Mouse (Mus musculus): Measurements from ENCODE around the gene Pim3.
"Not testable (repeated sequence)": the region's sequence is repeated elsewhere in the genome, so short reads cannot be mapped to it uniquely, and the experiment has no call there.

The Pim3 gene

DNA sequence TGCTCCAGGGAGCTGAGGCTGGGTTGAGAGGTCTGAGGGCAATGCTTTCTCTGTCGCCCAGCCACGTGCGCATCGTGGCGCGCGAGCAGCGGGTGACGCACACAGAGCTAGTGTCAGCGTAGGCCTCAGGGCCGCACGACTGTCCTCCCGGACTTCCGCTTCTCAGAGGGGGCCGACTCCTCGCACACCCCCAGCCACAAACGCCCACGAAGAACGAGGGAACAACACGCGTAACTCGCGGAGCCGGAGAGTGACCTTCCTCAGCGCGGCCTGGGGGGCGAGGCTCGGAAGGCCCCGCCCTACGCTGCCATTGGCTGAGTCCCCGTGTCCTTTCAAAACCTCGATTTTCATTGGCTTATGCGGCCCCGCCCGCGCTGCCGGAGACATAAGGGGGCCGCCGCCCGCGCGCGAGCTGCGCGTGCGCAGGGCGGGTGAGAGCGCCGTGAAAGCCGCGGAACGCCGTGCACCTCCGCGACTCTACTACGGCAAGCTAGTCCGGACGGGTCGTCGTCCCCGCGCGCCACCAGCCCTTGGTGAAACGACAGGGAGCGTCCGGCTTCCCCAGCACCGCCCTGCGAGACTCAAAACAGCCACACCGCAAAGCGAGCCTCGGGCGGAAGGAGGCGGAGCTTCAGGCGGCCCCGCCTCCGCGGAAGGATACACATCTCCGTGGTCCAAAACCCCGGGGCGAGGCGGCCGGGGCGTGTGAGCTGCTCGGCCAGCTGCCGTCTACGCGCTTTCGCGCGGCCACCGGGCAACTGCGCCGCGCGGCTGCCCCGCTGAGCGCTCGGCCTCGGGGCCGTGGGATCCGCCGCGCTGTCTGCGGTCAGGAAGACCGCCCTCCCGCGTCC, at the start of gene Pim3:
Gene Pim3, plus strand, starts transcription at position 415 of the 851 bp plus-strand sequence.
- peak; percentile 99 for DNase-seq (ENCODE audit: inconsistent age in 2 of 2, low spot score in 1 of 2)

DNA sequence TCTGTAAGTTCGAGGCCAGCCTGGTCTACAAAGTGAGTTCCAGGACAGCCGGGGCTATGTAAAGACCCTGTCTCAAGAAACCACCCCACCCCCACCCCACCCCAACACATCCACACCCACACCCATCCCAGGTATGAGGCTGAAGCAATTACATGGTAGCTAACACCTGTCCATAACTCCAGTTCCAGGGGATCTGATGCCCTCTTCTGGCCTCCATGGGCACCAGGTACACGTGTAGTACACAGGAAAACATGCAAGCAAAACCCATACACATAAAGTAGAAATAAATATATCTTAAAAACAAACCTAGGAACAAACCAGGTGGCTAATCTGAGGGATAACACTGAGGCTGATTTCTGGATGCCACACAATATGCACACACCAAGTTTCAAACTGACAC, 48.7 kb upstream of the Pim3 start:
- no peak for DNase-seq (ENCODE audit: inconsistent age in 2 of 2, low spot score in 1 of 2)

DNA sequence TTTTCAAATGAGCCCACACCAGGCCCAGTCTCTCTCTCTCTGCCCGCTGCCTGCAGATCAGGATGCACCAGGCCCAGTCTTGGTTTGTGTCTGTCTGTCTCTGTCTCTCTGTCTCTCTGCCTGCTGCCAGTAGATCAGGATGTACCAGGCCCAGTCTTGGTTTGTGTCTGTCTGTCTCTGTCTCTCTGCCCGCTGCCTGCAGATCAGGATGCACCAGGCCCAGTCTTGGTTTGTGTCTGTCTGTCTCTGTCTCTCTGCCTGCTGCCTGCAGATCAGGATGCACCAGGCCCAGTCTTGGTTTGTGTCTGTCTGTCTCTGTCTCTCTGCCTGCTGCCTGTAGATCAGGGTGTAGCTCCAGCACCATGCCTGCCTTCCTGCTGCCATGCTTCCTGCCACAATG, 48.1 kb upstream of the Pim3 start:
- not testable (repeated sequence) for DNase-seq (ENCODE audit: inconsistent age in 2 of 2, low spot score in 1 of 2)

DNA sequence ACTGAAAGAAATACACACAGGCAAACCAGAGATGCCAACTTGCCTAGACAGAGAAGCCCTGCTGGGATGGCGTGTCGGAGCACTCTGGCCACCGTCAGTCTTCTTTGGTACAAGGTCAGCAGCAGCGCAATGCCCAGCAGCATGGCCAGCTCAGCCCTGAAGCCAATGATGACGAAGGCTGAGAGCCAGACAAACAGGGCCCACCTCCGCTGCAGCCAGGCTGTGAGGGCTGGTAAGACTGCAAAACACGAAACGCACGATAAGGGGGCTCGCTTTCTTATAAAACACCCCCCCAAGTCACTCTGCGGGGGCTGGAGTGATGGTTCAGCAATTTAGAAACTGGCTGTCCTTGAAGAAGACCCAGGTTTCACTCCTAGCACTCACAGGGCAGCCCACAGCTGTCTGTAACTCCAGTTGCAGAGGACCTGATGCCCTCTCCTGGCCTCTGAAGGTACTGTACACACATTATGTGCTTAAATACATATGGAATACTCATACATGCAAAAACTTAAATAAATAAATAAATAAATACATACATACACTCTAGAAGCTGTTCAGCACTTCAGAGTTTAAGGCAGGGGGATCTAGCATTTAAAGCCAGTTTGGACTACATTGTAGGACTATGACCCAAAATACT, 47.5 kb upstream of the Pim3 start:
- peak in 1 of 2 experiments; percentile 59 for DNase-seq (ENCODE audit: inconsistent age in 2 of 2, low spot score in 1 of 2)

DNA sequence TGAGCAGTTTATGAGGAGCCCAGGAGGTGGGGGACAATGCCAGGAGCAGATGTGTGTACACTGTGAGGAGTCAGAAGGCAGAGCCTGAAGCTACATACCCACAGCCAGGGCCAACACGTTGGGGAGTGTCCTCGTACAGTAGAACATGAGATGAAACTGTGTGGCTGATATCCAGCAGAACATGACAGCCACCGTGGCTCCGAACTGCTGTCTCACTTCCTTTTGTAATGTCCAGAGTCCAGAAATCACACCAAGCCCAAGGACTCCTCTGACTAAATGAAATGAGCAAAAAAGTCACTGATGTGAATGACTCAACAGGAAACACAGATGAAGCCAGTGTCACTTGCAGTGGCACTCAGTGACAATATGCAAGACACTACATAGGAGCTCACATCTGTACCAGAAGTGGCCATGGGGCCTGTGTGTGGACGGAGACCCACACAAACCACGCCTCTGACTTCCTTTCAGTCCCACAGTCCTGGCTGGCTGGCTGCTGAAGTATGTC, 46.7 kb upstream of the Pim3 start:
- DNase-seq (ENCODE audit: inconsistent age in 2 of 2, low spot score in 1 of 2): peak in 1 of 2 experiments; percentile 69

DNA sequence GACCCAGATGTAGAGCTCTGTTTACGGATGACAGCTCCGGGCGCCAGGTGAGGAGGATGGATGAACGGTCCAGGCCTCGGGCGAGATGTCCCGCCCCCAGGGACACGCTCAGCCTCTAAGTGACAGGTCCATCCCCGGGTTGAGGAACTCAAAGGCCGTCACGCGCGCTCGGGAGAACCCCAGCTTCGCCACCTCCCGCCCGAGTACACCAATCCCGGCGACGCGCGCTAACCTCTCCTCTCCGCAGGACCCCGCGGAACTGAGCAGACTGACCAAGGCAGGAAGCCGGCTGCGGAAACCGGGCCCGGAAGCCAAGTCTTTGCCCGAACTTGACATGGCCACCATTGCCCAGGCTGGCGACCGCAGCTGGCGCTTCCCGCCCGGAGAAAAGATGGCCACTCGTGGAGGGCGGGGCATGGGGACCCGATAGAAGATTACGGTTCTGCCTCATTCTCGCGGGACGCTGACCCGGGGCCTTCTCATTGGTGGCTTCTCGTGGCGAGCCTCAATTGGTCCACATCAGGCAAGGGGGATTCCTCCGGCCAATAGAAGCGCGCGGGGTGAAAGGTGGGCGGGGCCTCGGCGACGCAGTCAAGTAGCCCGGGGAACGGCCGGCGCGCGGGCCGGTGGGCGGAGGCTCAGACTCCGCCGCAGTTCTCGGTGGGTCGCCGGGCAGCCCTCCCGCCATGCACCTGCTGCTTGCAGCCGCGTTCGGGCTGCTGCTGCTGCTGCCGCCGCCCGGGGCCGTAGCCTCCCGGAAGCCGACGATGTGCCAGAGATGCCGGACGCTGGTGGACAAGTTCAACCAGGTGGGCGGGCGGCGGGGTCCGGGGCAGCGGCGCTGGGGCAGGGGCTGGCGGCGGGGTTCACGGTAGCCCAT, 42.7 kb upstream of the Pim3 start, which contains the start of the genes Alg12 and Creld2:
Gene Alg12, minus strand, starts transcription at position 293 of the 880 bp plus-strand sequence.
Gene Creld2, plus strand, starts transcription at position 621 of the 880 bp plus-strand sequence.
- DNase-seq (ENCODE audit: inconsistent age in 2 of 2, low spot score in 1 of 2): peak; percentile 100

DNA sequence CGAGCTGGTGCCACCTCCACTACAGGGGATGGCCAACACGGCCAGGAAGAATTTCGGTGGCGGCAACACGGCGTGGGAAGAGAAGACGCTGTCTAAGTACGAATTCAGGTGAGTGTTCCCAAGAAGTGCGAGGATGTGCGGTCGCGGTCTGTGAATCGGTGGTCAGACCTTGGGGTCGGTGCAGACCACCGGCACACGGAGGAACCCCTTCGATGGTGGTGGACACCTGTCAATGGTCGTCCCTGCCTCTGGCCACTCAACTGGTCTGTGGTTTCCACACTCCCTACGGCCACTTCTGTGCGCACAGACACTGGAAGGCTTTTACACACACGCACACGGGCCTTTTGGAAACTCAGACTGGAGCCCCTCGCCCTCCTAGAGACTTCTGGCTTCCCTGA, 42.1 kb upstream of the Pim3 start:
- DNase-seq (ENCODE audit: inconsistent age in 2 of 2, low spot score in 1 of 2): no peak

DNA sequence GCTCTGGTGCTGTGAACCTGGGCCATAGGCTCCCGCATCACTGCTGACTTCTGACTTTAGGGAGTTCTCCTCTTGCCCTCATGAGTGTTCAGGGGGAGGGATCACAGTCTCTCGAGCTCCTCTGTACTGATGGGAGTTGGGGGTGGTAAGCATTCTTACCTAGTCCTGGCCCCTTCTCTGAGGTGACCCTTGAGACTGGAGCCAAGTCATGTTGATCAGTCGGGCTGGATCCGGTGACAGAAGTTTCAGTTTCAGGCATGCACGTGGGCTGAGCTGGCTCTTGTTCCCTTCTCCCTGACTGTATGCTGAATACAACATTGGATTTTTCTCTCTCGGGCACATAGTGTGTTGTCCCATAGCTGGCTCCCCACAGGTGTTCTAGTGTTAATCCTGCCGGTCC, 40.6 kb upstream of the Pim3 start:
- no peak for DNase-seq (ENCODE audit: inconsistent age in 2 of 2, low spot score in 1 of 2)

DNA sequence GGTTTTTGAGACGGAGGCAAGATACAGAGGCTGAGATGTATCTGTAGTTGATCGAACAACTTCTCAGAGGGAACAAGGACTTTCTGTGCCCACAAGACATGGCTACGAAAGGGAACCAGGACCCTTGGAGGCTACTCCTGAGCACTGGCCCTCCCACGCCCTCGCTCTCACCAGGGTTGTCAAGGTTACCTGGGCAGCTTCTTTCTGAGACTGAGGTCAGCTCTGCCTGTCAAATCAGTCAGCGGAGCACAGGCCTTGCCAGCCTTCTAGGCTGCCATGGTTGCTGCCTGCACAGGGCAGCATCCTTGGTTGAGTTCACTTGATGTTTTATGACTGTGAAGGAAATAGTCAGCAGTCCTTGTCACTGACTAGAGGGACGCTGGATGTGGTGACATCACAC, 39.5 kb upstream of the Pim3 start:
- peak in 1 of 2 experiments; percentile 51 for DNase-seq (ENCODE audit: inconsistent age in 2 of 2, low spot score in 1 of 2)

DNA sequence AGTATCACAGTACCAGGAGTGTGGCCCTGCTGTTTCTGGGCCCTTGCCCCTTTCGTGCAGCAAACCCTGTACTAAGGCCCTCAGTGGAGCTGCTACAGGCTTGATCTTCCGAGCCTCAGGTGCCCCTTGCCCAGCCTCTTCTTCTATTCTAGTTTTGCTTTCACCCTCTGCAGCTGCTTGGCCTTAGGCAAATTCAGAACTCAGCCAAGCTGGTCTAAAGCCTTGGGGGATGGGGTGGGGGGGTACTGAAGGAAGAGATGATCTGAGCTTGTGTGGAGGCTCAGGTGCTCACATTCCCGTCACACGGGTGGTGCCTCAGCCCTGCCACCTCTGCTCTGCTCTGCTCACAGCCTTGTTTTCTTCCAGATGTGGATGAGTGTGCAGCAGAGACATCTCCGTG, 38.6 kb upstream of the Pim3 start:
- DNase-seq (ENCODE audit: inconsistent age in 2 of 2, low spot score in 1 of 2): no peak

DNA sequence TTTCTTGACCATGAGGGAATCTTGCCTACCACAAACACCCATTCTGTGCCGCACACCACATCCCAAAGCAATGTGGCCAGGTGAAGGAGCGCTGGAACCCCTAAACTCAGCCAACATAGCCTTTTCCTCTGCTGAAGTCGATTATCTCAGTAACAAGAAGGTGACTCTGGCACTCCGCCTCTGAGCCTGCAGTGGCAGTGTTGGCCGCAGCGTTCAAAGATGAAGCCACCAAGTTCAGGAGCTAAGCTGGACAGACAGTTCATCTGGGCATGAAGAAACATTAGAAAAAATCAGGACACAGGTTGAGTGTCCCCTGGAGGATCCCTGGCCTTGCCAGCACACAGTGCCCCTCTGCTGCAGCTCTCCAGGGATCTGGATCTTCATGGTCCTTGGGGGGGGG, 34.5 kb upstream of the Pim3 start:
- no peak for DNase-seq (ENCODE audit: inconsistent age in 2 of 2, low spot score in 1 of 2)

DNA sequence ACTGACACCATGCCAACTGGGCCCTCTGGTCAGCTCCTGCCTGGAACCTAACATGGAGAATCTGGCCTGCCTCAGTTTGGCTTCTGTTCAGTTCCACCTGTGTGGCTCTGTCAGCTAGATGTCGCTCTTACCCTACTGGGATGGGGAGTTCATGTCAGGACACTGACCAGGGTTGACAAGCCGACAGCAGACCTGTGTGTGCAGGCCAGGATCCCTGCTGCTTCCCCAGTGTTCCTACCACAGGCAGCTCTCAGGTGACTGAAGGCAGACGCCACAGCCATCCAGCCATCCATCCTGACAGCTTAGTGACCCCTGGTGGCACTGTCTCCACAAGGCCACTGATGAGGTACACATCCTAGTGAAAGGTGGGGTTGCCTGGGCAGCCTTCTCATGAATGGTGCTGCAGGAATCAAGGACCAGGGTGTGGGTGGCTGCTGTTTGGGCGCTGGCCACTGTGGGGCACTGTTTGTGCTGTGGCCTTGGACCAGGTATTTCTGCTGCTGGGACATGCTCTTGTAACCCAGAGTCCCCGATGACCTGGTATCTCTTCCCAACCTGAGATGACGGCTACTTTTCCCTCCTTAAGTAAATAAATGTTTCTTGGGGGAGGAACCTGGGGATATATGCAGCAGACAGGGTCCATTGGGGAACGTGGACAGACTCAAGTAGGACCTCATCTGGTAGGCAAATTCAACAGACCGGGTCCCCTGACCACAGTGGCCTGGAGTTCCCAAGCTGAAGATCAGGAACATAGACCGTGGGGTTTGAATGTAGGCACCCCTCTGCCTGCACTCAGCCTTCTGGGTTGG, 33.8 kb upstream of the Pim3 start:
- peak; percentile 82 to 92 for DNase-seq (ENCODE audit: inconsistent age in 2 of 2, low spot score in 1 of 2)

DNA sequence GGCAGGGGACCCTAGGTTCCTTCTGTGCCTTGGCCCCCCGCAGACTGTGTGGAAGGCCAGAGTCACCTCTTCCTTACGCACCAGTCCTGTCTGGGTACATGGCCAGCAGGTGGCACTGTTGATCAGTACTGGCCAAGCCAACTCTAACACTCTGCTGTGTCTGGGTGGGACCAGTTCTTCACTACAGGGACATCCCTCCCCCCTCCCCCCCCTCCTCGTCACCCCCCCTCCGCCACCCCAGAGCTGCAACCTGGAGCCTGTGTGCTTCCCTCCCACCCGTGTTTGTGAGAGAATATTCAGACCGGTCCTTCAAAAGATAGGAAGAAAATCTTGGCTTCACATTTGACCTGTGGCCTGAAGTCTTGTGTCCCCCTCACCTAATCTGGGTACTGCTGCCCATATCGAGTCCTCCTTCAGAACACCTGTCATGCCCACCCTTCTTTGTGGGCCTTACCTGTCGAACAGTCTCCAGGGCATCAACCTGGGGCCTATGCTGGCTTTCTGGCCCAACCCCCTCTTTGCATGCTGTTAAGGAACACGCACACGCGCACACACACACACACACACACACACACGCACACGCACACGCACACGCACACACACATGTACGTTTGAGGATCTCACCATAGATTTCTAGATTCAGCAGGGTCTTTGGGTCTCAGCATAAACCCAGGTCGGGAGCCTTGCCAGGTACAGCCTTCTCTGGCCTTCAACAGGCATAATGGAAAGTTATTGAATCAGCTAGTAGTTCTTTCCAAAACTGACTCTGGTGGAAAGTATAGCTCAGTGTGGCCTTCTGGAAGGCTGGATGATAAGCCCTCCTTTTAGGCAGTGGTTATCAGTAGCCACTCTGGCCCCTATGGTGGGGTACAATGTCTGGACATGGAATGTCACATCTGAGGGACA, 32.9 kb upstream of the Pim3 start:
- DNase-seq (ENCODE audit: inconsistent age in 2 of 2, low spot score in 1 of 2): peak; percentile 91 to 97

DNA sequence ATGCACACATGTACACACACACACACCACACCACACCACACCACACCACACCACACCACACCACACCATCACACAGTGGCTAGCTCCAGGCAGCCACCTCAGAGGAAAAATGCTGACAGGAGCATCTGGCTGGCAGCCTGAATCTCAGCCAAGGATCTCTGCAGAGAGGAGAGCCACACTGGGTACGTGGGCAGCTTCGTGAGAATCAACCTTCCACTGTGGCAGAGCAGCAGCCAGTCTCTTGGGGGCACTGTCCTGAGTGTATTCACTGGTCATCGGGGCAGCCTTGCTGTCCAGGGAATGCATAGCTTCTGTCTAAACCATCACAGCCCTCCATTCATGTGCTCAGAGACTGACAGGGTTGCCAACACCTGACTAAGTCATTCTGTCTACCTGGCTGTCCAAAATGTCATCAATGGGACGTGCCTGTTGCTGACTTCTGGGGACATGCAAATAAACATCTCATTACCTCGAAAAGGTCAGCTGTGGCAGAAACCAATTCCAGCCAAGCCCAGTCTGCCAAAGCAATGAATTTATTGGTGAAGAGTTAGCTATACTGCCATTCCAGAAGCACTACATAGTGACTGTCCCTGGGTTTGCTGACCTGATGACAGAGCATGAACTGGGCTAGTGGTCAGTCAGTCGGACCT, 32.1 kb upstream of the Pim3 start:
- DNase-seq (ENCODE audit: inconsistent age in 2 of 2, low spot score in 1 of 2): peak; percentile 61 to 77

DNA sequence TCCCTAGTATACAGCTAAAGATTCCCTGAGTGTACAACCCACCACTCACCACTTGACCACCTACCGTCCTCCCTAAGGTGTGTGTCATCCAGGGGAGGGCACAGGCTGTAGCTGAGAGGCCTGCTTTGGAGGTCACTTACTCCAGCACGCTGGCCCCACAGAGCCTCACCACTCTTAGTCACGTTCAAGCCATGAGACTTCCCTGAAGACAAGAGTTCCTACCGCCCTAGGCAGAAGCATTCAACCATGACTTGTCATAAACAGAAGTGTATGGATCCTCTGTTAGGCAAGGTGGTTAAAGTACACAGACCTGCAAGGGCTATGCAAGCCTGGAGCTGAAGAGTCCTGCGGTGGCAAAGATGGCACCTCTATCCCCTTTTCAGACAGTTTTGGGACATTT, 31.3 kb upstream of the Pim3 start:
- no peak for DNase-seq (ENCODE audit: inconsistent age in 2 of 2, low spot score in 1 of 2)

DNA sequence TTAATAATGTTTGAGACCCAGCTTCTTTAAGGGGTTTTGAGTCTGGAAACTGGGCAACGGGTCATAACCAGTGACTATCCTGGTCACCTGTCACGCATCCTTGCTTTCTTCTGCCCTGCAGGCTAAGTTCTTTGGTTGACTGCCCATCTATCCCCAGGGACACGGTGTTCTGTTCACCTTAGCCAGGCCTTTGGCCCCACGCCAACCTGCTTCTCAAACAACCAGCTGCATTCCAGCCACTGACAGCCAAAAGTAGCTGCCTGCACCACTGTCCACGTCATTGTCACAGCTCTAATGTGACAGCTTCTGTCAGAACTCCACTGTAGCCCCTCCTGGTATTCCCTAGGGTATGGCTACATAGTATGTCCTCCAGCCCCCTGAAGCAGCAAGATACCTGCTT, 30.5 kb upstream of the Pim3 start:
- peak; percentile 80 to 86 for DNase-seq (ENCODE audit: inconsistent age in 2 of 2, low spot score in 1 of 2)

DNA sequence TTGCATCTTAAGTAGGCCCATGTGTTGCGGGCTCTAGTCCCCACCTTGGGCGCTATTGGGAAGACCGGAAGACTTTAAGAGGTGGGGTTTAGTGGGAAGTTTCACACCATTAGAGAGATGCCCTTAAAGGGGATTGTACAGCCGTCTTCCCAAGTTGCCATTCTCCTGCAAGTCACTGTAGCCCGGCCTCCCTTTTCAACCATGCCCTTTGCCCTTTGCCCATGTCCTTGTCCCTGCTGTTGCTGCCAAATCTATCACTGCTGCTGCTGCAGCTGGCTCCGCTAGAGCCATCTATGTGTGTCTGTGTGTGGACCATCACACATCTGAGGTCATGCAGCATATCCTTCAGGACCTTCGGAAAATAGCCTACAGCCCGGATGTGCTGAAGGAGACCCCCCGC, 29.4 kb upstream of the Pim3 start:
- DNase-seq (ENCODE audit: inconsistent age in 2 of 2, low spot score in 1 of 2): no peak

DNA sequence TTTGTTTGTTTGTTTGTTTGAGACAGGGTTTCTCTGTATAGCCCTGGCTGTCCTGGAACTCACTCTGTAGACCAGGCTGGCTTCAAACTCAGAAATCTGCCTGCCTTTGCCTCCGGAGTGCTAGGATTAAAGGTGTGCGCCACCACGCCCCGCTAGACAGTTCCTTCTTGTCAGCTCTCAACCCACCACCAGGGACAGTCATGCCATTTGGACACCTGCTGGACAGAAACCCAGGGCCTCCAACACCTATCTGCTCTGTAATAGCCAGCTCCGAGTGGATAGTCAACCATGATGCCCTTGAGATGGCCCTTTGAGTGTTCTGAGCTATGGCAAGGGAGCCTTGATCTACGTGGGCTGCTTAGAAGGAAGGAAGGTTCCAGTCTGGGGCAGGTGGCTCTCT, 26.0 kb upstream of the Pim3 start:
- DNase-seq (ENCODE audit: inconsistent age in 2 of 2, low spot score in 1 of 2): peak in 1 of 2 experiments; percentile 49

DNA sequence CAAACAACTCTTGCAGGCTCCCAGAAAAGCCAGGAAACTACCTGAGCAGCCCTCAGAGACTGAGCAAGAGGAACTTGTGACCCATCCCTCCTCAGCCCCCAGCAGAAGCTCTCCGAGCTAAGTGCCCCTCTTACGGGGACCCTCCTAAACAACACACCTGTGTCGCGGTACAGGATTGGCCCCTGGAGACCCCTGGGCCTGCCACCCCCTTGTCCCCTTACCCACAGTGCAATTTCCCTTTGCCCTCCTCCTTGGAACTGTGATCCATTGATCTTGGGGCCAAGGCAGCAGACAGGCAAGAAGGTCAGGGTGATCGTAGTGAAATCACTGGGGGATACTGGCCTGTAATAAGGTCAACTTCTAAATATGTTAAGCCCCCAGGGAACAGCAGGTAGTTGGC, 25.4 kb upstream of the Pim3 start:
- DNase-seq (ENCODE audit: inconsistent age in 2 of 2, low spot score in 1 of 2): peak in 1 of 2 experiments; percentile 56
